Mouse (Mus musculus): ENCODE measurements at regions not wholly inside any gene's neighbourhood (a gene's known extent, or its start where the extent isn't known, plus 50 kb on each side); places are given as distances from the start of the nearest gene placed in this dataset.

DNA sequence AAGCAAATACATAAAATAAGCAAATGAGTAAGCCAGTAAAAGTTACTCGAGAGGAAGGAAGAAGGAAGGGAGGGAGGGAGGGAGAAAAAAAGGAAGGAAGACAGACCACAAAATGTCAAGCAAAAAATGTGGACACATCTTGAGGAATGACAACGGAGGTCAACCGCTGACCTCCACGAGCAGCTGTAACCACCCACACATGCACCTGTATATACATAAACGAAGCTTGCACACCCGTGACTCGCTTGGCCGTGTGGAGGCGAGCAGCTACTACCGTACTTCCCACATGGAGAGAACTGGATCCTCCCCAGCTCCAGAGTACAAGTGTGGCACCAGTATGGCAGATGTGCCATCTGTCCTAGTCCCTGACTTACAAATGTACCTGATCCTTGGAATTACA, 220.1 kb downstream of the Rplp1 start:
- TF ChIP-seq CTCF (IDR thresholded peaks at IDR 0.05; ENCODE audit: borderline replicate concordance, extremely low read depth, insufficient read depth, insufficient read length) (no peak), POLR2A (IDR thresholded peaks at IDR 0.05; ENCODE audit: borderline replicate concordance, extremely low read depth, insufficient read depth, insufficient read length, poor library complexity, severe bottlenecking) (no peak)

Data from brain, embryonic 14.5 days (tissue).